Mouse (Mus musculus) CD4-positive, CD25-positive, alpha-beta regulatory T cell, adult 2 months (primary cell): ENCODE results near the gene Cry2.

ENCODE experiments used
- DNase-seq: peaks from one replicate; pipeline ENCODE4 v3.0.0-alpha.2; 2012; ENCODE audit warnings: low read depth, low spot score

Gene Cry2

GRCm38 (mm10) chr2:92388891-92389641, 44.8 kb downstream of the Cry2 start:
- peak; percentile 73 for DNase-seq

DNA sequence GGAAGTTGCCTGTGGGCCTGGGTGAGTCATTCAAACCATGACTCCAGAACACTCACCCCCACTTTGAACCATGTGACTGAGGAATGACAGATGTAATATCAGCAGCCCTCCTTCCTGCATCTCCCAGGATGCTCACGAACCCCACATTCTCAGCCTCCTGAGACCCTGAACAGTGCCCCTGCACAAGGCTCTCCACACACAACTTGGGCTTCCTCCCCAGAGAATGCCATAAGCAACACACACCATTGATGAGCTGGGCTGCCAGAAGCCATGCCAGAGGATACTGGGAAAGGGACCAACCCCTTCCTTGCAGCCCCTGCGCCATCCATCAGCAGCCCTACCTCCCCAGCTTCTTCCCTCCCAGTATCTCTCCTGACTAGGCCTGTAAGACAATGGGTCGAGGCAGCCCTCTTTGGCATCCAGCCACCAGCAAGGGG, 45.7 kb downstream of the Cry2 start:
- no peak for DNase-seq

DNA sequence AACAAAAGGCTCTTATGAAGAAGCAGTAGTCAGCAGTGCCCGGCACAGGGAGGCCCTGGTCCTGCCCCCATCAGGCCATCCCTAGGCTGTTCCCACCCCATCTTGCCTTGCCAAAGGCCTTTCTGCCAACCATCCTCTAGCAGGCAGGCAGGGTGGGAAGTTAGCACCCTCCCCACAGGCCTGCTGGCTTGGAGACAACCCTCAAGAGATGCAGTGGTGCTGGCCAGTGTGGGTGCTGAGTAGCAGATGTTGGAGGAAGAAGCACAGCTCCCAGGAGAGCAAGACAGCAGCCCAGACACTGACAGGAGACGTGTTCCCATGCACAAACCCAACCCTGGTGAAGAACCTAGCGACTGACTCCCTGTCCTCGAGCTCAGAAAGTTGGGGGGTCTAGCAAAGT, 46.2 kb downstream of the Cry2 start:
- DNase-seq, result no peak

DNA sequence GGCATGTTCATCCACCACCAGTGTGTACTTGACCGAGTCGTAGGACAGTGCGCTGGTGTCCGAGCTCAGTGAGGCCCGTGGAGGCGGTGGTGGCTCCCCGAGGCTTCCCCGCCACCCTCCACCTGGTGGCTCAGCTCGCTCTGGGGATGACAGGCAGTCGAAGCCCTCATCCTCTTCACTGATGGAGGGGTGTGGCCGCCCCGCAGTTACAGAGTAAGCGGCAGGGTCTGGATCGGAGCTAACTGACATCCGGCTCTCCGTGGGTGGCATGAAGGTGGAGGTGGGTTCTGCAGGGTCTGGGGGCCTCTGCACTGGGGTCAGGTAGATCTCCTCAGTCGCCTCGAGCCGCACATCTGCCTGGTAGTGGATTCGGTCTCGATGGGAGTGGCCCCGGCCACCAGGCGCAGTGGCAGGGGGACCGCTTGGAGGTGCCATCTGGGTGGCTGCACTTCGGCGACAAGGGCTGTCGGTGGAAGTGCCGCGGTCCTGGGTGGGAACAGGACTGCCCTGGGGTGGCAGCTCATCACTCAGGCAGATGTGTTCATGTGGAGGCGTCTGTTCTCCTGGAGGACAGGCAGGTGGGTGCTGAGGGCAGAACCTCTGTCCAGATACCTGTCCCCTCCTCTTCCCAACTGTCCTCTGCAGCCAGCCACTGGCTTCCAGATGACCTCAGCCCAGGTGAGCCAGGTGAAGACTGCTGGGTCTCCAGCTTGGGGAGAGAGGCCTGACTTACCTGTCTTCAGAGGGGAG, 46.8 kb downstream of the Cry2 start:
- DNase-seq, result no peak

GRCm38 (mm10) chr2:92385113-92386051, 48.5 kb downstream of the Cry2 start:
- DNase-seq, result no peak

GRCm38 (mm10) chr2:92384101-92384500, 49.7 kb downstream of the Cry2 start:
- no peak for DNase-seq

- no peak for DNase-seq
These were observed 51.1 kb downstream of the Cry2 start for GRCm38 (mm10) chr2:92382759-92383158.

GRCm38 (mm10) chr2:92381901-92382588, 51.8 kb downstream of the Cry2 start, which contains the start of gene 1700029I15Rik:
1700029I15Rik (plus strand) TSS chr2:92382538.
- DNase-seq, result no peak

- DNase-seq, result no peak
These were observed 52.7 kb downstream of the Cry2 start for GRCm38 (mm10) chr2:92381161-92381560.

GRCm38 (mm10) chr2:92380495-92381050, 53.3 kb downstream of the Cry2 start:
- peak; percentile 43 for DNase-seq

DNA sequence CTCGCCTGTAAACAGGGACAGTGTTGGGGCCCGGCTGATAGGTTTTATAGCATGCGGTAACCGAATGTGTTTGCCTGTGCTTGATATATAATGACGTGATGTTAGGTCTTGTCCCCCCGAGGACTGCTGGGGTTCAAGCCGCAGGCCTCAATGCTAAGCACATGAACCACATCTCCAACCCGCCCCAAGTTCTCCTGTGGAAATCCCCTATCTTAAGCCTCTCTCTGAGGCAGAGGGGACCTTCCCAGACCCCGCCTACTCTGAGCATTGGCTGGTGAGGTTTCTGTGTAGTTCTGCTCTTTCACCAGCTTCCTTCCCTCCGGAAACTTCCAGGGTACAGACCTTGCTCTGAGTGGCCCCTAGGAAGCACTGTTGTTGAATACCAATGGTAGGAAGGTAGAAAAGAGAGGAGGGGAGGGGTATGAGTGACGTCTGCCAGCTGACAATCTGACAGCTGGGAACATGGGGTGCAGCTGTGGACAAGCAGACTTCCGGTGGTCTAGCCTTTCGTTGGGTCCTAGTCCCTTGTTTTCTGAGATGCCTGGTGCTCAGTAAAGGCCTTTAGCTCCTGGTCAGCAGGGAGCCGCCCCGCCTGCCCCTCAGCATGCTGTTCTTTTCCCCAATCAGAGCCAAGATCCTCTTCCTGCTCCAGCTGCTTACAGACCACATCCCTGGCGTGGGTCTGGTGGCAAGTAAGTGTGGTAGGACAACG, 53.9 kb downstream of the Cry2 start:
- peak; percentile 83 for DNase-seq

DNA sequence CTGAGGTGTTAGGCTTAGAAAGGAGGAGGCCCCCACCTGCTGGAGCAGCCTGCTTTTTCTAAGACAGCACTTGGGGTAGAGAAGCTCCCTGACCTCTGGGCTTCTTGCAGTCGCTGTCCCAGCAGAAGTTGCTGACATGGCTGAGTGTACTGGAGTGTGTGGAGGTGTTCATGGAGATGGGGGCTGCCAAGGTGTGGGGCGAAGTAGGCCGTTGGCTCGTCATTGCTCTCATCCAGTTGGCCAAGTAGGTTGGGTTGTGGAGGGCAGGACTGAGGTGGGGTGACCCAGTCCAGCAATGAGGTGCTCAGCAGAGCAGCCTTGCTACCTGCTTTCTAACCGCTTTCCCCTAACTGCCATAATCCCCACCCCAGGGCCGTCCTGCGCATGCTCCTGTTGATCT, 56.5 kb downstream of the Cry2 start:
- no peak for DNase-seq

GRCm38 (mm10) chr2:92376300-92376699, 57.5 kb downstream of the Cry2 start:
- DNase-seq, result peak; percentile 26

GRCm38 (mm10) chr2:92375788-92376187, 58.1 kb downstream of the Cry2 start:
- no peak for DNase-seq

GRCm38 (mm10) chr2:92375099-92375623, 58.7 kb downstream of the Cry2 start:
- DNase-seq, result peak; percentile 96

GRCm38 (mm10) chr2:92374514-92374913, 59.3 kb downstream of the Cry2 start, which contains the start of the genes Pex16 and Large2:
Pex16 (plus strand) TSS chr2:92374676.
Large2 (minus strand) TSS chr2:92374869.
- peak; percentile 76 for DNase-seq

DNA sequence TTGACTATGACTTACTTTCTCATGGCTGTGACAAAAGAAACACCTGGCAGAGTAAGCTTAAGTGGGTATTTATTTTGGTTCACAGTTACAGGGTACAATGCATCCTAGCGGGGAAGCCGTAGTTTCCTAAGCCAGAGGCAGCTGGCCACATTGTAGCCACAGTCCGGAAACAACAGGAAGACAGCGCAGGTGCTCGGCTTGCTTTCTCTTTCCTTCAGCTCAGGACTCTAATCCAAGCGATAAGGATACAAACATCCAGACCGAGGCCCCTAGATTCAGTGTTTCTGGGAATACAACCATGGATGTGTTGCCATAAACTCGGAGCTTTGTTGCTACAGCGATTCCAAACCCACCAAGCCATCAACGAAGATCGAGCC, 60.4 kb downstream of the Cry2 start:
- DNase-seq, result no peak

DNA sequence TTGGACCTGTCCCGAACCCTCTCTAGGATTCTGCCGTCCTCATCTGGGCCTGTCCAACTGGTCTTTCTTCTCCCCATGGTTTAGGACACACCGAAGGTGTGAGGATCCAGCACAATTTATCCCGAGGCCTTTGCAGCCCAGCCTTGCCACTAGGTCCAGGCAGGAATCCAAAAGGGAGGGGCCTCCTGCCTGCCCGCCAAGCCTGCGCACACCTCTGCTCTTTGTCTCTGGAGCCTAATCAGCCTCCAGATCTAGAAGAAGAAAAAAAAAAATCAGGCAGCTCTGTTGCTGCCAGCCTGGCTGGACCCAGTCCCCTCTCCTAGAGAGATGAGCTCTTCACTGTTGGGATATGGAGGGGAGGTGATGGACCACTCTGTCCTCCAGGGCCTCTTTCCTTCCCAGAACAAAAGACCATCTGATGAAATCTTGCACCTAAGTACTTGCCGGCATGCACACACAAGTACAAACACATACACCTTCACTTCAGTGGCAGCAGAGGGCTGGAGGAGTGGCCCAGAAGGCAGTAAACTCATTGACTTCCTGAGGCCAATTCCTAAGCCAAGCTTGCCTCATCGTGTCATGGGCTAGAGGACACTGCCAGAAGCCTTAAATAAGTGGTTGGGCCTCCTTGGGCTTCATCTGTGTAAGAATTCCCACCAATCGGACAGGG, 60.9 kb downstream of the Cry2 start:
- no peak for DNase-seq

GRCm38 (mm10) chr2:92371971-92372690, 61.7 kb downstream of the Cry2 start:
- DNase-seq, result no peak
